Mouse (Mus musculus) retina, postnatal 1 day (tissue): ENCODE results near the gene Aldh1a3.

Experiments
- DNase-seq: peaks from one replicate; pipeline ENCODE4 v3.0.0-alpha.2; 2012

The Aldh1a3 gene

DNA sequence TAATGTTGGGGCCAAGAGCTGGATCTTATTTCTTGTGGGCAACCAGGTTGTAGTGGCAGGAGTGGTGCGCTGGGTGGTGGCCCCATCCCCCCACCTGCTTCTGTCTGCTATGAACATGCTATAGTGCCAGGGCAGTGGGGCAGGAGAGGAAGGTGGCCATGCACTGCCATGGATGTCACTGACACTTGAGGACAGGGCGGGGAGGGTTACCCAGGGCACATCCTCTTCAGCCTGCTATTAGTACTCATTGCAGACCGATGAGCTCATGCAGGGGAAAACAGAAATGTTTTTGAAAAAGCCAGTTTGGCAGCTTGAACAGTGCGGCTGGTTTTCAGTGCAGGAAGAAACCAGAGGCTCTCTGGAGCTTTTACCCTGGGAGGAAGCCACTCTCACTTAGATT, 10.5 kb downstream of the Aldh1a3 start:
- DNase-seq: no peak

DNA sequence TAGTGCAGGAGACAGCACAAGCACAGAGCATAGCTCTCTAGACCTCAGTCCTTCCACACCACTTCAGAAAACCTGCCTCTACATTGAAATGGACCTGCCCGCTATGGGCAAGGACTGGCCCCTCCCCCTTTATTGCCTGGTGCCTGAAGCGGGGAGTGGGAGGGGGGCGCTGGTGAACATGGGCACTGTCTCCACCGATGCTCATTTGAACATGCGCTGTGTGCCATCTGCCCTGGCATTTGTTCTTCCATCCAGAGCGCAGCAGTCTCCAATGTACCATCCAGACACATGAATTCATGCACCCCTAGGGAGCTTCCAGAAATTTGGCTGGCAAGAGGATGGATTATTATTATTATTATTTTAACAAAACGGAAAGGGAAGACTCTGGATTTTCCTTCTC, 14.2 kb downstream of the Aldh1a3 start:
- DNase-seq: peak; percentile 51

DNA sequence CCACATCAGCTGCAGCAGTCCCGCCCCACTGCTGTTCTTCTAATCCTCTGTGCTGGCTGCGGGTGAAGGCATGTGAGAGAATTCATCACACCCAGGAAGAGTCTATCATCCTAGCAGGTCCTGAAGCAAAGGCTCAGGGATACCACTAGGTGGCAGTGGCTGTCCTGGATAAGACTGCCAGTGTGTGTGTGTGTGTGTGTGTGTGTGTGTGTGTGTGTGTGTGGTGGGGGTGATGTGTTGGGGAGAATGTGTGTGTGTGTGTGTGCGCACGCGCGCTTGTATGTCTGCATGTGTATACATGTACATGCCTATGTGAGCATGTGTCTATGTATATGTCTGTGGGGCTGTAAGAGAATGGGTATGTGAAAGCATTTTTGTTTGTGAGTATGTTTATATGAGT, 17.9 kb downstream of the Aldh1a3 start:
- DNase-seq: peak; percentile 80

DNA sequence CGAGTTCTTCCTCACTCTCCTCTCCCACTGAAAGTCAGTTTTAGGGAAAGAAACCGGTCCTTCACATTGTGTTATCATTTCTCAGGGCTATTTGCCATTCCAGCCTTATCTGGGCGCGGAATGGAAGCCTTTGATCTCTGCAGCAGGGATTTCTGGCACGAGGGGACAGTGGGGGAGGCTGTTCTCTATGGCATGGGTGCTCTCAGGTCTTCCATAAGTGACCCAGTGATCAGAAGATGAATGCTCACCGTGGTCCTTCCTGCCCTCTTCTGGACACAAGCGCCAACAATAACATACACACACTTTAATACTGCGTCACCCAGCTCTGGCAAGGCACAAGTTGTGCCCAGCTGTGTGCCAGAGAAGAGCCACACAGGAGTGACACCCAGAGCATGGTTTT, 20.3 kb downstream of the Aldh1a3 start:
- no peak for DNase-seq

DNA sequence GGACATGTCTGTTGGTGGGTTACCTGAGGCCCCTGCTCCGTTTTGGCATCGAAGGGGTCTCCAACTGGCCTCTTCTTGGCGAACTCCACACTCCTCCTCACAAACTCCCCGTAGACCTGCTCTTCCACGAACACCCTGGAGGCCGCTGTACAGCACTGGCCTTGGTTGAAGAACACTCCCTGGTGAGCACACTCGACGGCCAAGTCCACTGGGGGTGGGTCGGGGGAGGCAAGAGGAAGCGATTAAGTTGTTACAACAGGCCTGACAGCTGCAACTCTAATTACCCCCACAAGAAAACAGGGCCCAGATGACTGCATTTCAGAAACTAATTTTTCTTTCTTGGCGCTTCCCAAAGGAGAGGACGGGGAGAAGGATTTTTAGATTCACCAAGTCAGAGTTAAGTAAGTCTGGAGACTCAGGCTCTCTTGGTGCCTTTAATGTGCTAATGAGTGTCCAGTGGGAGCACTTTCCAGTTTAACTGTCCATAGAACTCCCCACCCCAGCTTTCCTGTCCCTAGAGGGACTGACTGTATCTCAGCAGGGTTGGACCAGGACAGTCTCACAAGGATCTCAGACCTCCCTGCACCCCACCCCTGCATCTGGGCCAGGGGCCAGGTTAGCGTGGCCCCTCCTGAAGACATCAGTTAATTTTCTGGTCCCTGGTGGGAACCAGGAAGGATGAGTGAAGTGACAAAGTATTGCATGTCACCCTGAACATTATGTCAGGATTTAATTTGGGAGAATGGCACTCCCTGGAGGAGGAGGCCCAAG, 21.2 kb downstream of the Aldh1a3 start:
- no peak for DNase-seq

DNA sequence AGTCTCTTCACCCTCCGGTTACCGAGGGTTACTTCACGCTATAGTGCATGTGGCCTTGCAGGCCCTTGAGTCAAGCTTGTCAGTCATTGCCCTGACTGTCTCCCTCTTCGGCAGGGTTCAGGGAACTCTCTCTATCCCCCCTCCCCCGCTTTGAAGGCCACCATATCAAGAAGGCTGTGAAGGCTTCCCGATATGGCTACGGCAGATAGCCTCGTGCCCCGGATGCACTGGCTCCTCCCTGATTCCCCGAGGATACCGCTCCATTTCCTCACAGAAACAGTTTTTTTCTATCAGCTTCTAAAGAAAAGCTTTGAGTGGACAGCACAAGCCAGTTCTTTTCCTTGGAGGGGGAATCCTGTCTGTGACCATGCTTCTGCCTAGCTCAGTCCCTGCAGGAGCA, 21.8 kb downstream of the Aldh1a3 start:
- DNase-seq: peak; percentile 23

DNA sequence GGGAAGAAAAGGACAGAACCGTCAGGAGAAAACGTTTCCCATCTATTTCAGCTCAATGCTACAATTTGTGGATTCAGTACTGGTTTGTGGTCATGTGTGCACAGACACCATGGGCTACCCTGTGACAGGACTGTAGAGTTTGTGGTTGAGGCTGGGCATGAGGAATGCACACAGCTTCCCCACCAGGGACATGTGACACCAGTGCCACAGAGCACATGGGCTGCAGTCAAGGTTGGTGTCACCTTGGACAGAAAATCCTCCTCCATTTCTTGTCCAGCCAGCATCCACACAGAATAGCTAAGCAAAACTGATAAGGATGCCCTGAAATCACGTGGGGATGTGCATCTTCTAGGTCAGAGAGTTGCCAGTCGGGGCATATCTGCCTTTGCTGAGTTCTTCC, 22.5 kb downstream of the Aldh1a3 start:
- no peak for DNase-seq

DNA sequence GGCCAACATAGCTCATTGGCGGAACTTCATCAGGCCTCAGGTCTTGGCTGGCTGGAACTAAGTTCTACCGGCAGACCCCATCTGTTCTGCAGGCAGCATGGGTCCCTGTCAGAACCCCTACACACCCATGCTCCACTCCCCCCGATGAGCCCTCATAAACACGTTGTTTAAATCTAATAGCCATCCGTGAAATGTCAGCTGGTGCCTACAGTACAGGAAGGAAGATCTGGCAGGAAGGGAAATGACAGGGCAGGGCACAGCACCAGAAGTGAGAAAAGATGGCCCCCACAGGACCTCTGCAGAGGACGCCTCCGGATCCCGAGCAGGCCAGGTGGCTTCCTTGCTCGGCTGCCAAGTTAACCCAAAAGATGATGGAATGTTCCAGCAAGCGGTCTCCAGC, 23.2 kb downstream of the Aldh1a3 start:
- DNase-seq: no peak

DNA sequence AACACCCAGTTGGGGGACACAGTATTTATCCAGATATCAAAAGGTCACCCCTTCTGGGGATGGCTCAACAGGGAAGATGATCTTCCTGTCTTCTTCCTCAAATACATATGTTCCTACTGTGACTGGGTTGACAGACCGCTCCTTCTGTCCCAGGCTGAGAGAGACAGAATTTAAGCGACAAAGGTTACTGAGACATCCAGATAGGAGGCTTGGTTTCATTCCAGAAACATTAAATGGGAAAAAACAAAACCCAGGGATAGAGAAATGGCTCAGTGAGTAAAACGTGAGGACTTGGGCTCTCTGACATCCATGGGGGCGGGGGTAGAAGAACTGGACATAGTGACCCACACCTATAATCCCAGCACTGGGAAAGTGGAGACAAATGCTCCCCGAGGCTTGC, 24.4 kb downstream of the Aldh1a3 start:
- no peak for DNase-seq

DNA sequence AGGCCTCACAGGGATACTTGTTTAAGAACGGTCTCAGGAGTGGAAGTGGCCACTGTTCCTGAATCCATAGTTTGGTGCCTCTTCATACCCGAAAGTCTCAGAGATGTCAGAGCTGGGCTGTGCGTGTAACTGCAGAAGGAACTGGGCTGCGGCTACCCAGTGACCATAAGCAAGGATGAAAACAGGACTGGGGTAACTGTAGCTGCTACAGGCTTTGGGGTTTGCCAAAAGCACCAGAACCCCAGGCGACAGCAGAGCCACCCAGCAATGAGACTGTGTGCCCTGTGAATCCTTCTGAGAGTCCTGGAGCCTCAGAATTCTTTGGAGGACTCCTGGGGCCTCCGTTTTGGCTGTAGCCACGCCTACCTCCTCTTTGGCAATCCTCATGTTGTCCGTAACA, 25.7 kb downstream of the Aldh1a3 start:
- no peak for DNase-seq

DNA sequence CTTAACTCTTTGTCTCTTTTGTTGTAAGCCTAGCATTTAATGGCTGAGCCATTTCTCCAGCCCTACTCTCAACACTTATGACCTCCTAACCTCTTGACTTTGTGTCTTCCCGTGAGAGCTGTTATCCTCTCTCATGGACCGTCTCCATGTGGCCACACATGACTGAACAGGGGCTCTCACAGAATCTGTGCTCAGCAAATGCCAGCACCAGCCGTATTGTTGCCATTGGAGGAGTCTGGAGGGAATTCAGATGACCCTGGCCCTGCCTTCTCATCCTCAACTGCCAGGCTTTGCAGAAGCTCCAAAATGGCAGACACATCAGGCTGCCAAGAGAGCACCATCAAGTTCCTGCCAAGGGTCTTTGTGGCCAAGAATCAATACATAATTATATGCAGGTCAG, 30.0 kb downstream of the Aldh1a3 start:
- DNase-seq: no peak

DNA sequence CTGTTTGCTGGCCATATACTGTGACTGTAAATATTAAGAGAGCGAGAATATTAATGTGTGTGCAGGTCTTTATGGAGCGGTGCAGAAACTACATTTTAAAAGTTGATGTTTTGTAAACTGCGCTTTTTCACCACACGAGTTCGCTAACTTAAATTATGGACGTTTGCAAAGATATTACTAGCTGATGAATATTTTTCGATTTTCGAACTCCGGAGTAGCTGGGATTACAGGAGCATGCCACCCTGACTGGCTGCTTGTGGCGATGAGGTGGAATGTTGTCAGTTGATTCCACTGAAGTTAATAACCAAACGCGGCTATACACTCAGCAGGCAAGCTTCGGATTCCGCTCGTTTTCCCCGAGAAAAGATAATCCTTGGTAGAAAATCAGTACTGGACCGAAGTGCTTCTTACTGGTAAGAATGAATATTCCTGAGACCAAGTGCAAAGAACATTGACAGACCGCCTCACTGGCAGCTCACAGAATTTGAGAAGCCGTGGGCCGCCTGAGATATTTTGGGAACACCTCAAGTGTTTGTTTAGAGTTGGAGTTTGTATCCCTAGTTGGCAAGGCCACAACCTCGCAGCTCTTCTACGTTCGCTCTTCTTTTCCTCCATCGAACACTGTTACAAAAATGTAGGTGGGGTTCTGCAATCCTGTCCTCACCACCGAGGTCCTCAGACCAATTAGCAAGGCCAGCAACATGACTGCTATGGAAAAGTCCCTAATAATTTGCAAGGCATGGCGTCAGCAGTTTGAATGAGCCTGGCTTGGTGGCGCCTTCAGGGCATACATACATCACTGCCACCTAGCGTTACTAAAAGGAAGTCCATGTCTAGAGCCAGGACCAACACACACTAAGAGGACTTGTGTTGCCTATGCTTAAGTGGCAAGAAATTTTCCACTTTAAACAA, 38.4 kb downstream of the Aldh1a3 start:
- peak; percentile 89 for DNase-seq

DNA sequence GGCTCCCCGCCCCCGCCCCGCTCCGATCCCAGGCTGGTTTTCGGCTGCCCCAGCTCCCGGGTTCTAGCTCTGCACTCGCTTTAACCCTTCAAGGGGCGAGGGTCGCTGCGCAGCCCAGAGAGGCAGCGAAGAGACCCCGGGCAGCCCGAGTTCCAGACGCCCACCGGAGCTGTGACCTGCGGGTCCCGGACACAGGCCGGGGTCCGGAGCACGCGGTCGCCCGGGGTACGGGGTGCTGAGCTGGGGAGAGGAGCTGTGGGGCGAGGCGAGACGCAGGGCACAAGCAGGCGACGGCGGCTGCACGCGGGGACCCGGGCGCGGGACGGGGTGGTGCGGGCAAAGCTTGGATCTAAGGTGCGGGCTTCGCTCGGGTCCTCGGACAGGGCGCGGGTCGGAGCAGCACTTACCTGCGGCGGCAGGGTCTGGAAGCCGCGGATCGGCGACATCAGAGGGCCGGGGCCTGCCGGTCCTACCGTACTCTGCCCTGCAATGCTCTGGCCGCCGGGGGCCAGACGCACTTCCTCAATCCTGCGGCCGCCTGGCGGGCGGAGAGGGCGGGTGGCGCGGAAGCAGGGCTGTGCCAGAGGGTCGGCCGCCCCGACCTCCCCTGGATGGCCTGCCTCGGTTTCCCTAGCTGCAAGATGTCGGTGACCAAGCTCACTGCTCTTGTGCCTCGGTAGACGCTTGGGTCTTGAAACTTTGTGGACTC, 39.4 kb downstream of the Aldh1a3 start, which contains the start of gene Lrrk1:
Lrrk1 (minus strand) TSS at position 538 of the 709 bp plus-strand sequence.
- peak; percentile 61 for DNase-seq

DNA sequence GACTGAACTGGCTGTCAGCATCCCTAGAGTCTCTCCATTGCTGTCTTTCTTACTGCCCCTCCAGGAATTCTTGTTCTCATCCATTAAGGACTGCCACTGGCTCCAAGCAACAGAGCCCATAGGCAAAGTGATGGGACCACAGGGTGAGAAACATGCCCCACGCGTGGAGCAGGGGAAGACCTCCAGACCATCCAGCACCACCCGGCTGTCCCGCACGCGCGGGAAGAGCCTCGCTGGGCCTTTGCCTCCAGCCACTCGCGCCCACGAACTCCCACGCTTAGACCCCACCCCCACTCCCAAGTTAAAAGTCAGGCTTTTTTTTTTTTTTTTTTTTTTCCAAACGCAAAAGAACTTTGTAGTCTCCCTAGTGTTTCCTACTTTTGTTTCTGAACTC, 39.9 kb downstream of the Aldh1a3 start:
- peak; percentile 40 for DNase-seq

DNA sequence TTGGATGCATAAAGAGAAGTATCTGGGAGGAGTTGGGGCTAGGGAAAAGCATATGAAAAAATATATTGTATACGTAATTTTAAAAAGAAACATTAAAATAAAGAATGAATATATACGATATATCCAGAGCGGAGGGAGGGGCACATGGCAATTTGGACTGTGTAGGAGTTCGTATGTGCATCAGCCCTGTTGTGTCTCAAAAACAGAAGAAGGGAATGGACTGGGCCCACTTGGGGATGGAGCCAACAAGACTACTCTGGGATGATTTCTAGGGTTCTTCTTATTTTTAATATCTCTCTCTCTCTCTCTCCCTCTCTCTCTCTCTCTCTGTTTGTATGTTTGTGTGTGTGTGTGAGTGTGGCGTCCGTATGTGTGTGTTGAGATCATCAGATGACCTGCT, 40.9 kb downstream of the Aldh1a3 start:
- no peak for DNase-seq

DNA sequence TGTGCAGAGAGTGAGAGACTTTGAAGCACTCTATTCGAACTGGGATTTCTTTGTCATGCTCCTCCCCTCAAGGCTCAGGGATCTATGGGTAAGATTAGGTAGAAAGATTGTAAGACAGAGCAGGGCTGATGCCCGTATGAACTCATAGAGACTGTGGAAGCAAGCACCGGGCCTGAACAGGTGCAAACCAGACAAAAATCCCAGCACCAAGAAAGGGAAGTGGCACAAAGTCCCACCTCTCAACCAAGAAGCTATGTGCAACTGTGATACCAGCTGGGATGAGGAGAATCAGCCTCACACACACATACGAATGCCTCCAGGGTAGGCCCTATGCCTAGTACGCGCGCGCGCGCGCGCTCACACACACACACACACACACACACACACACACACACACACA, 41.5 kb downstream of the Aldh1a3 start:
- no peak for DNase-seq

DNA sequence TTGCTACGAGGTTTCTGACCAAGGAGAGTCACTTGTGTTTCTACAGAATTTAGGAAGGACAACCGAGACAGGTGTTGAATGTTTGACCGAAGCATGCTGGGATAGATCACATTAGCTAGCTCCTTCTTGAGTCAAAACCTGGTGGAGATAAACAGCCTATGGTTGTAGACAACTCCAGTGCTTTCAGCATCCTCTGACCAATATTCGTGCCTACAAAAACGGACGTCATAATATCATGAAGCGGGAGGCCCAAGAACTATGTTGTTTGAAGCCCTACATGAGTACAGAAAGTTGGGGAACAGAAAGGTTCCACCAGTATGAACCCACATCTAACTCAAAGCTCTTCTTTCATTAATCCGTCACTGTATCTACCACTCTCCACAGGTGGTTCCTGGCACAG, 42.4 kb downstream of the Aldh1a3 start:
- DNase-seq: no peak

DNA sequence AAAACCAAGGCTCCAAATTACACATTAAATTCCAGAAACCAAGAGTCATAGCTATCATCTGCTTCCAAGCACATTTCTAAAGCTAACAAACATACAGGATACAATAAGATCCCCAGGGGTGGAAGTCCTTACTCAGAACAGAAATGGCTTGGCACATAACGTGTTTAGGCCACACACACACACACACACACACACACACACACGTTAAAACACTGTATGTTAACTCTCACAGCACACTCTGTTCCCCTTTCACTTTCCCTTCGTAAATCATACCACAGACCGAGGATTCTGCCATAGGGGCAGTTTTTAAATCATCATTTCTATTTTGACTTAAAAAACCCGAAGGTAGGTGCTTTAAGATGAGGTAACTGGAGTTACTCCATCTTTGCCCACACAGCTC, 43.1 kb downstream of the Aldh1a3 start:
- DNase-seq: no peak

DNA sequence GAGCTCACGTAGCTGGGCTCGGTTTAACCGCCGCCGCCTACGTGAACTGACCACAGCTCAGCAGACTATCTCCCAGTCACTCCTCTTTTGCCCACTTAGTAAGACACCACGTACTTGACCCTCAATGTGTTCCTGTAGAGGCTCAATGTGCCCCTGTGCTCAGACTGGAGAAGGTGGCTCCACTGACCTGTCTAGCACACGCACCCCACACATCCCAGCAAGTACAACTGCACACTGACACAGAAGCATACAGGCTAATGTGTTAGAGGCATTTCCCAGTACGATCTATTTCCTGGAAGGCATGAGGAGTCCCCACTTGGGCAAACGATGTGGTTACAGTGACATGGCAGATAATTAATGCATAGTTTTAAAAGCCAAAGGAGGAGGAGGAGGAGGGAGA, 50.8 kb downstream of the Aldh1a3 start:
- no peak for DNase-seq

DNA sequence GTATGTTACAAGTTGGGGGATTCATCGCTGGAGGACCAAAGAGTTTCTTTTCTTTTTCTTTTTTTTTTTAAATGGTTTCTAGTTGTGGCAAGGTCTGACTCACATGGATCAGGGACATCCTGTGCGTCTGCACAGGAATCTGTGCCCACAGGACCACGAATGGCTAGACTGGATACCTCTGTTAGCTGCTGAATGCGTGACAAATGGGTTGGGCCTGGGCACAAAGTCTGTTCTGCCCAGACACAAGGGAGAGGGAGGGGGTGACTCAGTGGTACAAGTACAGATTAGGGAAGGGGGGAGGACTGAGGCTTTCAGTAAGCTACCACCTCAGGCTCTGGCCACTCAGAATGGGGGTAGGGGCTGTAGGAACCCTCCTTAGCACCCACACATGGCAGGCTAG, 51.6 kb downstream of the Aldh1a3 start:
- DNase-seq: no peak

DNA sequence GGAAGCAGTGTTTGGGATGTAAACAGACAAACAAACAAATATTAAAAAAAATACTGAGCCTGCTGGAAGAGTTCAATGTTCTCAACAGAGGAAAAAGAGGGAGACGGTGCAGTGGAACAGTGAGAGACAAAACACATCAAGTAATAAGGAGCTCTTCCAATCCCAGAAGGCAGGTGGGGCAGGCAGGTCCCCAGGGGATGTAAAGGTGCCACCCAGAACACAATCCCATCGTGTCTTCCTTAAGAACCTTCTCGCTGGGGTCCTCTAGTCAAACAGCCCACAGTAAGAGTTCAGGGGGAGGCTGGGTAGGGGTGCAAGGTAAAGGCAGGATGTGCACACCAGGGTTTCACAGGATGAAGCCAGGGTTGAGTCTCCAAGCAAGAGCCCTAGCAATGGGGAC, 53.9 kb downstream of the Aldh1a3 start:
- no peak for DNase-seq

DNA sequence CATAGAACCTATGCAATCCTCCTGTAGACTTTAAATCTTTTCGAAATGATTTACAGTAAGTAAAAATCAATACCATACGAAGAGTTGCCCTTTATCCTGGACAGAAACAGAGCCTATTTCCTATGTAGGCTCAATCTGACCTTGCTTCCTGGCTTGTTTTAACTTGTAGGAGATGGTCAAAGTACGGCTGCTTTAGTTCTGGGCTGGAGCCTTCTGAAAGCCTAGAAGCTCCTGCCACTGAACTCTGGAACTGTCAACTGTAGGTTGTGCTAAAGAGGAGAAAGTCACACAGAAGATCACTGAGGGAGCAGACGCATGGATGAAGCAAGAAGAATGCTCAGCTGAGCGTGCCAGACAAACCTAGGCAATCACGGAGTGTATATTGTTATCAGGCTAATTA, 56.3 kb downstream of the Aldh1a3 start:
- no peak for DNase-seq

DNA sequence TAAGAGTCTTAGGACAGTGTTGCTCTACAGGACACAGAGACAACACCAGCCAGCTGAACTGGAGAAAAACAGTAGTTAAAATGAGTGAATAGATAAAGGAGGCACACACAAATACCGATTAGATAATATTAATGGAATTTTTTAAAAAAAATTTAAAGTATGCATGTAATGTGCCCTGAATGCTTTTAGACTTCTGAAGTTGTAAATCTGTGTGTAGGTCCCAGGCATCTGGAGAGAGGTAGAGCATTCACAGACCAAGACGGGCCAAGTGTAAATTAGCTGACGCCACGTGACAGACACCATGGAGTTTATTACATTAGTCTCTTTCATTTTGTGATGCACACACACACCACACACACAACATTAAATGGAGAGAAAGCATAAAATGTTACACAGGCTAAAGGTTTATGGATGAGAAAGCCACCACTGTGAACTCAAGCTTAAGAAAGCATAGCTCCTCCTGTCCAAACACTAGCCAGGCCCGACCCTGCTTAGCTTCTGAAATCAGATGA, 57.3 kb downstream of the Aldh1a3 start:
- no peak for DNase-seq
